Comparison of ENCODE assay signal across 8 mouse cellular contexts in the genomic region with DNA sequence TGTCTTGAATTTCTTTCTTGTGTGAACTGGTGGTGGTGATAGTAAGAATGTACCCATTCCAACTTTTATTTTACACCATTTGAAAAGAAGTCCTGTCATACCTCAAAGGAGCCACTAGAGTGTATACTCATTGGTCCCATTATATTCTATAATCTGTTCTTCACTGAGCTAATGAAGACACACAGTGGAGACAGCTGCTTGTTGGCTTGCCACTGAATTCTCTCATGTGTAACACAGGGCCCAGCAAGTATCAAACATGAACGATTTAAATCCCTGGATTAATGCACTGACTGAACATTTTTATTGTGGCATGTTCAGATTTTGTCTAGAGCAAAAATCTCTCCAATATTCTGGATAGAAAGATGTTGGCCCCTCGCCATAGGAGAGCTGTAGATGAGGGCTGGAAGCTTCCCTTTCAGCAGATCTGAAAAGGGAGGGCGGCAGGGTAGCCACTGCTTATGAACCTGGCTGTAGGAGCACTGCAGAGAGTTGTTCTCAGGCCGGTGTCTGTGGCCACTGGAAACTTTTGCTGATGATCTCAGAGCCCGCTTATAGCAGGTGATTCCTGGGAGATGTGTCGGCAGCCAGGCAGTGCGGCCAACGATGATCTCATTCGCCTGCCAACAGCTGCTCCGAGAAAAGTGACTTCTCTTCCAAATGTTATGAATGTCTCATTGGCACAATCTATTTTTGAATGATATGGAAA.
DNase-seq lines count a peak whose midpoint lies in the region; ATAC-seq and TF ChIP-seq lines count a peak whose summit lies in the region.

No protein-coding gene starts in this region.

- 84% methylated on average over 10 of the region's 10 CpGs for WGBS in forebrain, embryonic 11.5 days
- 89% methylated on average over 10 of the region's 10 CpGs for WGBS in forebrain, embryonic 10.5 days
- WGBS in forebrain, embryonic 15.5 days: 53% methylated on average over 10 of the region's 10 CpGs

- no peak overlapping the region for H3K27ac ChIP-seq in forebrain, embryonic 11.5 days (ENCODE audit: low read depth, low read length)
- H3K27ac ChIP-seq in forebrain, embryonic 10.5 days: no peak overlapping the region
- H3K27ac ChIP-seq in forebrain, embryonic 15.5 days (replicated peaks): peak overlapping the region; percentile 69

- no peaks in the 10 kb centered on the region for H3K27me3 ChIP-seq in forebrain, embryonic 11.5 days (ENCODE audit: control insufficient read depth, insufficient read depth, low read length)
- no peaks in the 10 kb centered on the region for H3K27me3 ChIP-seq in forebrain, embryonic 10.5 days (ENCODE audit: poor library complexity, severe bottlenecking)
- H3K27me3 ChIP-seq in E14TG2a.4 (ENCODE audit: insufficient read depth, low read length): no peaks in the 10 kb centered on the region
- no peaks in the 10 kb centered on the region for H3K27me3 ChIP-seq in forebrain, embryonic 15.5 days

- peak; percentile 64; the same call in 1 of the 2 replicates for ATAC-seq in forebrain, embryonic 11.5 days (replicated peaks; ENCODE audit: low FRiP score)
- peak; percentile 88 for ATAC-seq in forebrain, embryonic 15.5 days (replicated peaks)

- H3K9me3 ChIP-seq in forebrain, embryonic 11.5 days (ENCODE audit: control insufficient read depth, low read length): no peaks in the 10 kb centered on the region
- H3K9me3 ChIP-seq in forebrain, embryonic 10.5 days: no peaks in the 10 kb centered on the region
- H3K9me3 ChIP-seq in E14TG2a.4 (ENCODE audit: low read length): no peaks in the 10 kb centered on the region
- no peaks in the 10 kb centered on the region for H3K9me3 ChIP-seq in forebrain, embryonic 15.5 days

- H3K4me2 ChIP-seq in forebrain, embryonic 11.5 days (ENCODE audit: low read depth, low read length, severe bottlenecking): no peak overlapping the region
- H3K4me2 ChIP-seq in forebrain, embryonic 15.5 days (replicated peaks): peak overlapping the region; percentile 9; the same call in 1 of the 2 replicates

- H3K9ac ChIP-seq in forebrain, embryonic 11.5 days (ENCODE audit: low read length): no peak overlapping the region
- H3K9ac ChIP-seq in forebrain, embryonic 15.5 days (replicated peaks): no peak overlapping the region

- DNase-seq in forebrain, embryonic 11.5 days (ENCODE audit: low spot score): no peak
- no peak for DNase-seq in forebrain, embryonic 10.5 days (ENCODE audit: extremely low spot score, low spot score)
- DNase-seq in heart, postnatal 10 days: peak; percentile 75 to 83
- peak; percentile 56 to 64 for DNase-seq in right cerebral cortex, adult 2 months (ENCODE audit: low spot score in 2 of 2)
- no peak for DNase-seq in urinary bladder, postnatal 10 days (ENCODE audit: low spot score)
- no peak for DNase-seq in T-cell, adult 2 months (ENCODE audit: low spot score)

- TF ChIP-seq CTCF in E14TG2a.4 (conservative IDR thresholded peaks at IDR 0.05; ENCODE audit: low read length): 0 out of 2 replicates have a peak, but pooled peaks have one; percentile 9

- no peak overlapping the region for H3K4me3 ChIP-seq in forebrain, embryonic 11.5 days (ENCODE audit: low read depth, low read length)
- H3K4me3 ChIP-seq in forebrain, embryonic 10.5 days: no peak overlapping the region
- no peak overlapping the region for H3K4me3 ChIP-seq in E14TG2a.4 (replicated peaks; ENCODE audit: low read length)
- no peak overlapping the region for H3K4me3 ChIP-seq in forebrain, embryonic 15.5 days

- intact Hi-C loops in heart, postnatal 10 days (cut with DNase I): no loop called here

- no peaks in the 10 kb centered on the region for H3K36me3 ChIP-seq in forebrain, embryonic 11.5 days (ENCODE audit: control insufficient read depth, insufficient read depth, low read length)
- no peaks in the 10 kb centered on the region for H3K36me3 ChIP-seq in forebrain, embryonic 10.5 days (replicated peaks)
- H3K36me3 ChIP-seq in E14TG2a.4 (ENCODE audit: insufficient read depth, low read length): no peaks in the 10 kb centered on the region
- H3K36me3 ChIP-seq in forebrain, embryonic 15.5 days: no peaks in the 10 kb centered on the region

- H3K4me1 ChIP-seq in forebrain, embryonic 11.5 days (replicated peaks; ENCODE audit: control insufficient read depth, insufficient read depth, low read length): no peaks in the 10 kb centered on the region
- no peaks in the 10 kb centered on the region for H3K4me1 ChIP-seq in forebrain, embryonic 10.5 days
- no peaks in the 10 kb centered on the region for H3K4me1 ChIP-seq in E14TG2a.4 (replicated peaks; ENCODE audit: low read depth, low read length)
- H3K4me1 ChIP-seq in forebrain, embryonic 15.5 days: peaks cover 7% of the 10 kb centered on the region

Comparison
In these comparisons a context has a peak if more than half of its experiments do, and no peak if none do; other contexts are left out.
1. DNase-seq: peak in heart, postnatal 10 days (2 of 2) and right cerebral cortex, adult 2 months (2 of 2); none in forebrain, embryonic 11.5 days (single experiment), forebrain, embryonic 10.5 days (single experiment), urinary bladder, postnatal 10 days (single experiment) and T-cell, adult 2 months (single experiment).